Mouse (Mus musculus) CD4-positive naive resting alpha-beta T cell, adult 57 days (primary cell): ENCODE measurements around the gene Bcl10. TPM values are rescaled to one million over a fixed set of nuclear protein-coding genes. Genes with fewer than 3 reads are reported as not detected.

Experiments
- total RNA-seq: library from RNA; stranded (reverse); gene quantifications from one replicate; pipeline ENCODE4 v1.2.4, GENCODE M21; 2023

Gene Bcl10
- 68.8 TPM for total RNA-seq

GRCm38 (mm10) chr3:145922019-145922854 is at the start of gene Bcl10:
Gene Bcl10 (plus strand): TSS chr3:145922804.

GRCm38 (mm10) chr3:145937505-145938404 is 15.2 kb downstream of the Bcl10 start, which contains the start of gene 2410004B18Rik:
Gene 2410004B18Rik (plus strand): TSS chr3:145938014.

Other genes with a start within 250 kb of the Bcl10 start
- gene Ddah1, start 164.1 kb upstream of the Bcl10 start, total RNA-seq = not detected
- gene 2410004B18Rik, start 15.2 kb downstream of the Bcl10 start, total RNA-seq = 57.1 TPM
- gene Syde2, start 65.1 kb downstream of the Bcl10 start, total RNA-seq = 1.0 TPM
- not detected for gene Wdr63, start 185.3 kb downstream of the Bcl10 start, total RNA-seq
- 5.7 TPM for gene Mcoln3, start 194.6 kb downstream of the Bcl10 start, total RNA-seq
- gene Mcoln2, start 227.0 kb downstream of the Bcl10 start, total RNA-seq = 8.0 TPM